Mouse (Mus musculus) testis, adult 2 months (tissue): ENCODE data around the gene Prpf31.

ENCODE experiments used
- CTCF ChIP-seq: fragments of 200-500 bp; IDR thresholded peaks from 2 replicates; pipeline ENCODE4 v1.5.1; 2012; ENCODE audit warnings: low read depth, mild to moderate bottlenecking, inconsistent platforms, low read length, moderate library complexity; ENCODE audit not compliant: control insufficient read depth, insufficient read depth, insufficient replicate concordance
- POLR2A ChIP-seq: fragments of 200-500 bp; IDR thresholded peaks from 2 replicates; pipeline ENCODE4 v1.6.1; 2012; ENCODE audit warnings: low read depth, mild to moderate bottlenecking, inconsistent platforms, low read length, moderate library complexity; ENCODE audit not compliant: control insufficient read depth

- no peak for TF ChIP-seq CTCF
- TF ChIP-seq POLR2A = no peak
Measured at GRCm38 (mm10) chr7:3643843-3644242, 14.1 kb downstream of the Prpf31 start.
